Mouse (Mus musculus) urinary bladder, adult 2 months (tissue): ENCODE results near the gene Tas2r116. TPM values are rescaled to one million over a fixed set of nuclear protein-coding genes. Genes with fewer than 3 reads are reported as not detected.

Source experiments
- DNase-seq: peaks from one replicate; pipeline ENCODE4 v3.0.0; 2022; ENCODE audit warnings: low spot score
- polyA plus RNA-seq: library from polyadenylated mRNA; depleted of rRNA; stranded (reverse); fragments of >200 nt; gene quantifications from 2 replicates; pipeline ENCODE4 v1.2.3, GENCODE M21; 2012; rRNA removed

Gene Tas2r116
- polyA plus RNA-seq = not detected in 2 replicates

GRCm38 (mm10) chr6:132855138-132855537, at the start of gene Tas2r116:
TSS of gene Tas2r116 (plus strand) at chr6:132855438.
- DNase-seq = no peak

- DNase-seq = no peak
Measured at GRCm38 (mm10) chr6:132846842-132847241, 8.4 kb upstream of the Tas2r116 start, which contains the start of gene Tas2r123. TSS of gene Tas2r123 (plus strand) at chr6:132847142.

GRCm38 (mm10) chr6:132867708-132868107, 12.5 kb downstream of the Tas2r116 start, which contains the start of gene Tas2r110:
TSS of gene Tas2r110 (plus strand) at chr6:132868008.
- DNase-seq = no peak

GRCm38 (mm10) chr6:132892711-132893110, 37.5 kb downstream of the Tas2r116 start, which contains the start of gene Tas2r113:
TSS of gene Tas2r113 (plus strand) at chr6:132893011.
- no peak for DNase-seq

Other genes starting within 250 kb of the Tas2r116 start
- gene A630073D07Rik, start 203.9 kb upstream of the Tas2r116 start, polyA plus RNA-seq = not detected in 2 replicates
- not detected in 2 replicates for gene Tas2r120, start 198.5 kb upstream of the Tas2r116 start, polyA plus RNA-seq
- gene Tas2r121, start 154.4 kb upstream of the Tas2r116 start, polyA plus RNA-seq = not detected in 2 replicates
- gene Tas2r122, start 143.5 kb upstream of the Tas2r116 start, polyA plus RNA-seq = not detected in 2 replicates
- not detected in 2 replicates for gene Tas2r115, start 117.4 kb upstream of the Tas2r116 start, polyA plus RNA-seq
- not detected in 2 replicates for gene Tas2r124, start 100.7 kb upstream of the Tas2r116 start, polyA plus RNA-seq
- not detected in 2 replicates for gene Tas2r102, start 93.3 kb upstream of the Tas2r116 start, polyA plus RNA-seq
- not detected in 2 replicates for gene Tas2r136, start 77.3 kb upstream of the Tas2r116 start, polyA plus RNA-seq
- not detected in 2 replicates for gene Tas2r117, start 52.6 kb upstream of the Tas2r116 start, polyA plus RNA-seq
- not detected in 2 replicates for gene Tas2r123, start 8.3 kb upstream of the Tas2r116 start, polyA plus RNA-seq
- gene Tas2r110, start 12.6 kb downstream of the Tas2r116 start, polyA plus RNA-seq = not detected in 2 replicates
- not detected in 2 replicates for gene Tas2r113, start 37.6 kb downstream of the Tas2r116 start, polyA plus RNA-seq
- not detected in 2 replicates for gene Tas2r125, start 54.2 kb downstream of the Tas2r116 start, polyA plus RNA-seq
- not detected in 2 replicates for gene Tas2r129, start 95.7 kb downstream of the Tas2r116 start, polyA plus RNA-seq
- not detected in 2 replicates for gene Tas2r131, start 102.5 kb downstream of the Tas2r116 start, polyA plus RNA-seq
- gene Tas2r109, start 125.5 kb downstream of the Tas2r116 start, polyA plus RNA-seq = not detected in 2 replicates
- not detected in 2 replicates for gene Tas2r103, start 181.7 kb downstream of the Tas2r116 start, polyA plus RNA-seq
- gene Tas2r140, start 200.4 kb downstream of the Tas2r116 start, polyA plus RNA-seq = not detected in 2 replicates
- 42.1 and 44.6 TPM in 2 replicates for gene Smim10l1, start 249.5 kb downstream of the Tas2r116 start, polyA plus RNA-seq